Mouse (Mus musculus) lung, embryonic 14.5 days (tissue): ENCODE results near the gene Snrnp40. TPM values are rescaled to one million over a fixed set of nuclear protein-coding genes. Genes with fewer than 3 reads are reported as not detected.

Source experiments
- ATAC-seq: fragments of 200-750 bp; cut with Nextera tagmentation; 2 replicates; pipeline ENCODE4 v1.8.0; 2017; ENCODE audit warnings: mild to moderate bottlenecking, moderate TSS enrichment, moderate library complexity; ENCODE audit not compliant: insufficient read depth
- DNase-seq: peaks from one replicate; pipeline ENCODE4 v3.0.0-alpha.2; 2015
- H3K27ac ChIP-seq: fragments of 300-500 bp; sonication (generic); 2 replicates; pipeline ENCODE4 v1.5.1; 2014; ENCODE audit warnings: low read depth, mild to moderate bottlenecking, moderate library complexity
- H3K27me3 ChIP-seq: fragments of 300-500 bp; sonication (generic); 2 replicates; pipeline ENCODE4 v1.6.1; 2014; ENCODE audit warnings: low read length, control low read depth; ENCODE audit not compliant: insufficient read depth
- H3K36me3 ChIP-seq: fragments of 300-500 bp; sonication (generic); 2 replicates; pipeline ENCODE4 v1.6.1; 2014; ENCODE audit warnings: control low read depth; ENCODE audit not compliant: insufficient read depth
- H3K4me1 ChIP-seq: fragments of 300-500 bp; sonication (generic); 2 replicates; pipeline ENCODE4 v1.6.1; 2014; ENCODE audit warnings: antibody characterized with exemption, control low read depth; ENCODE audit not compliant: insufficient read depth
- H3K4me2 ChIP-seq: fragments of 300-500 bp; sonication (generic); 2 replicates; pipeline ENCODE4 v1.6.1; 2014; ENCODE audit warnings: mild to moderate bottlenecking
- H3K4me3 ChIP-seq: fragments of 300-500 bp; sonication (generic); 2 replicates; pipeline ENCODE4 v1.5.1; 2014; ENCODE audit warnings: low read depth, low read length
- H3K9ac ChIP-seq: fragments of 300-500 bp; sonication (generic); 2 replicates; pipeline ENCODE4 v1.6.1; 2014
- H3K9me3 ChIP-seq: fragments of 300-500 bp; sonication (generic); 2 replicates; pipeline ENCODE4 v1.6.1; 2016; ENCODE audit warnings: low read depth, low read length, control low read depth
- CTCF ChIP-seq: IDR thresholded peaks from 2 replicates; pipeline ENCODE4 v1.5.1; 2016; ENCODE audit warnings: antibody characterized with exemption, low read depth
- WGBS: fragments of 180-500 bp; shearing (Covaris S2); extraction: QIAGEN DNeasy Blood & Tissue Kit; methylation state at CpG from one replicate; pipeline ENCODE4 v1.1.7; 2014; 5-methylcytosine and 5-hydroxymethylcytosine counted together
- polyA plus RNA-seq: library from polyadenylated mRNA; unstranded; fragments of >200 nt; fragmentation: Nextera tagmentation; extraction: Ambion mirVana; gene quantifications from 2 replicates; pipeline ENCODE4 v1.2.1, GENCODE M21; 2014

Gene Snrnp40
- 186 and 199 TPM in 2 replicates for polyA plus RNA-seq

- ATAC-seq (peak; percentile 99), DNase-seq (peak; percentile 100)
- no peak for TF ChIP-seq CTCF
- Histone ChIP-seq H3K36me3 (peaks cover 26% of the 10 kb centered on the region), H3K27me3 (no peaks in the 10 kb centered on the region), H3K9ac (peak within 1 kb of the TSS; percentile 82), H3K4me2 (peak within 1 kb of the TSS; percentile 74), H3K27ac (peak within 1 kb of the TSS; percentile 75), H3K9me3 (no peaks in the 10 kb centered on the region), H3K4me3 (peak within 1 kb of the TSS; percentile 74), H3K4me1 (peaks cover 4% of the 10 kb centered on the region; the same call in 1 of the 2 replicates)
- WGBS: under 1% methylated on average over 49 of the region's 49 CpGs
Observed at GRCm38 (mm10) chr4:130359486-130360237, at the start of gene Snrnp40, which contains the start of gene Zcchc17. Snrnp40 (plus strand) TSS chr4:130360132. Zcchc17 (minus strand) TSS chr4:130359943.

GRCm38 (mm10) chr4:130312526-130312925, 47.4 kb upstream of the Snrnp40 start:
- Histone ChIP-seq H3K27ac (no peak overlapping the region), H3K9me3 (no peaks in the 10 kb centered on the region), H3K4me1 (no peaks in the 10 kb centered on the region), H3K4me2 (no peak overlapping the region), H3K9ac (no peak overlapping the region), H3K36me3 (peaks cover 19% of the 10 kb centered on the region; the same call in 1 of the 2 replicates), H3K4me3 (no peak overlapping the region), H3K27me3 (peaks cover 32% of the 10 kb centered on the region)
- 78% methylated on average over 3 of the region's 3 CpGs for WGBS
- DNase-seq: no peak
- ATAC-seq: no peak
- TF ChIP-seq CTCF: no peak

GRCm38 (mm10) chr4:130313552-130313951, 46.4 kb upstream of the Snrnp40 start:
- no peak for DNase-seq
- Histone ChIP-seq H3K27ac (no peak overlapping the region), H3K36me3 (peaks cover 23% of the 10 kb centered on the region; the same call in 1 of the 2 replicates), H3K9me3 (no peaks in the 10 kb centered on the region), H3K4me1 (no peaks in the 10 kb centered on the region), H3K4me3 (no peak overlapping the region), H3K4me2 (no peak overlapping the region), H3K27me3 (peaks cover 22% of the 10 kb centered on the region), H3K9ac (no peak overlapping the region)
- TF ChIP-seq CTCF: no peak
- ATAC-seq: no peak
- WGBS: 87% methylated on average over 4 of the region's 4 CpGs

- no peaks in the 10 kb centered on the region for H3K27me3 ChIP-seq
- no peak overlapping the region for H3K4me2 ChIP-seq
- WGBS: 60% methylated on average over 13 of the region's 13 CpGs
- H3K9ac ChIP-seq: peak overlapping the region; percentile 23; the same call in 1 of the 2 replicates
- no peaks in the 10 kb centered on the region for H3K9me3 ChIP-seq
- TF ChIP-seq CTCF: no peak
- H3K4me3 ChIP-seq: no peak overlapping the region
- ATAC-seq (peak; percentile 55; the same call in 1 of the 2 replicates), DNase-seq (peak; percentile 89)
- peak overlapping the region; percentile 60; the same call in 1 of the 2 replicates for H3K27ac ChIP-seq
- H3K4me1 ChIP-seq: no peaks in the 10 kb centered on the region
- peaks cover 33% of the 10 kb centered on the region for H3K36me3 ChIP-seq
Observed at GRCm38 (mm10) chr4:130315771-130316527, 44.0 kb upstream of the Snrnp40 start.

- H3K4me3 ChIP-seq: no peak overlapping the region
- H3K27ac ChIP-seq: no peak overlapping the region
- H3K4me1 ChIP-seq: no peaks in the 10 kb centered on the region
- no peak for ATAC-seq
- peaks cover 38% of the 10 kb centered on the region for H3K36me3 ChIP-seq
- H3K9ac ChIP-seq: no peak overlapping the region
- no peaks in the 10 kb centered on the region for H3K27me3 ChIP-seq
- TF ChIP-seq CTCF: no peak
- no peaks in the 10 kb centered on the region for H3K9me3 ChIP-seq
- no peak overlapping the region for H3K4me2 ChIP-seq
- 82% methylated on average over 10 of the region's 10 CpGs for WGBS
- no peak for DNase-seq
Observed at GRCm38 (mm10) chr4:130316691-130317090, 43.2 kb upstream of the Snrnp40 start.

GRCm38 (mm10) chr4:130318122-130318521, 41.8 kb upstream of the Snrnp40 start:
- Histone ChIP-seq H3K27me3 (no peaks in the 10 kb centered on the region), H3K36me3 (peaks cover 52% of the 10 kb centered on the region), H3K4me3 (no peak overlapping the region), H3K4me2 (no peak overlapping the region), H3K9me3 (no peaks in the 10 kb centered on the region), H3K27ac (no peak overlapping the region), H3K9ac (no peak overlapping the region), H3K4me1 (no peaks in the 10 kb centered on the region)
- no peak for TF ChIP-seq CTCF
- ATAC-seq (no peak), DNase-seq (no peak)
- 60% methylated on average over 3 of the region's 3 CpGs for WGBS

- no peak overlapping the region for H3K4me3 ChIP-seq
- DNase-seq (no peak), ATAC-seq (no peak)
- no peak overlapping the region for H3K27ac ChIP-seq
- no peaks in the 10 kb centered on the region for H3K27me3 ChIP-seq
- TF ChIP-seq CTCF: no peak
- no peak overlapping the region for H3K9ac ChIP-seq
- peaks cover 61% of the 10 kb centered on the region for H3K36me3 ChIP-seq
- WGBS: 79% methylated on average over 7 of the region's 7 CpGs
- no peaks in the 10 kb centered on the region for H3K4me1 ChIP-seq
- H3K4me2 ChIP-seq: no peak overlapping the region
- no peaks in the 10 kb centered on the region for H3K9me3 ChIP-seq
Observed at GRCm38 (mm10) chr4:130319564-130319963, 40.4 kb upstream of the Snrnp40 start.
